Mouse (Mus musculus) intestine, embryonic 14.5 days (tissue): ENCODE results near the gene Olfr221. TPM values are rescaled to one million over a fixed set of nuclear protein-coding genes. Genes with fewer than 3 reads are reported as not detected.

Source experiments
- ATAC-seq: fragments of 200-750 bp; cut with Nextera tagmentation; replicated peaks from 2 replicates; pipeline ENCODE4 v1.8.0; 2017; ENCODE audit warnings: low read depth, moderate number of reproducible peaks, moderate TSS enrichment, moderate library complexity; ENCODE audit not compliant: low FRiP score, low TSS enrichment
- DNase-seq: peaks from one replicate; pipeline ENCODE4 v3.0.0-alpha.2; 2018; ENCODE audit warnings: low spot score
- H3K27ac ChIP-seq: fragments of 300-500 bp; sonication (generic); 2 replicates; pipeline ENCODE4 v1.5.1; 2014; ENCODE audit warnings: low read depth, mild to moderate bottlenecking, control low read depth
- H3K27me3 ChIP-seq: fragments of 300-500 bp; sonication (generic); replicated peaks from 2 replicates; pipeline ENCODE4 v1.6.1; 2014; ENCODE audit warnings: low read length, control low read depth; ENCODE audit not compliant: control insufficient read depth, insufficient read depth
- H3K36me3 ChIP-seq: fragments of 300-500 bp; sonication (generic); 2 replicates; pipeline ENCODE4 v1.6.1; 2014; ENCODE audit warnings: low read length, control low read depth; ENCODE audit not compliant: control insufficient read depth, insufficient read depth
- H3K4me1 ChIP-seq: fragments of 300-500 bp; sonication (generic); replicated peaks from 2 replicates; pipeline ENCODE4 v1.6.1; 2014; ENCODE audit warnings: low read length, control low read depth, mixed read lengths; ENCODE audit not compliant: control insufficient read depth, insufficient read depth
- H3K4me2 ChIP-seq: fragments of 300-500 bp; sonication (generic); 2 replicates; pipeline ENCODE4 v1.6.1; 2014; ENCODE audit warnings: low read length
- H3K4me3 ChIP-seq: fragments of 300-500 bp; sonication (generic); 2 replicates; pipeline ENCODE4 v1.5.1; 2014; ENCODE audit warnings: low read depth, low read length, control low read depth, mixed read lengths
- H3K9ac ChIP-seq: fragments of 300-500 bp; sonication (generic); 2 replicates; pipeline ENCODE4 v1.6.1; 2014; ENCODE audit warnings: mild to moderate bottlenecking, low read length
- H3K9me3 ChIP-seq: fragments of 300-500 bp; sonication (generic); 2 replicates; pipeline ENCODE4 v1.6.1; 2016; ENCODE audit warnings: low read length, control low read depth; ENCODE audit not compliant: control insufficient read depth
- WGBS: fragments of 180-500 bp; shearing (Covaris S2); extraction: QIAGEN DNeasy Blood & Tissue Kit; methylation state at CpG from one replicate; pipeline ENCODE4 v1.1.7; 2014; 5-methylcytosine and 5-hydroxymethylcytosine counted together
- polyA plus RNA-seq: library from polyadenylated mRNA; unstranded; fragments of >200 nt; fragmentation: Nextera tagmentation; extraction: Ambion mirVana; gene quantifications from 2 replicates; pipeline ENCODE4 v1.2.1, GENCODE M21; 2014

Gene Olfr221
- polyA plus RNA-seq, 1 experiment from 2014 or later, result not detected

- DNase-seq (no peak), ATAC-seq (no peak)
- Histone ChIP-seq H3K27me3 (no peaks in the 10 kb centered on the region), H3K27ac (no peak overlapping the region), H3K4me3 (no peak overlapping the region), H3K36me3 (no peaks in the 10 kb centered on the region), H3K9ac (no peak overlapping the region), H3K9me3 (no peaks in the 10 kb centered on the region), H3K4me1 (peaks cover 22% of the 10 kb centered on the region), H3K4me2 (no peak overlapping the region)
- 87% methylated on average over 8 of the region's 8 CpGs for WGBS
These were observed 20.6 kb downstream of the Olfr221 start for GRCm38 (mm10) chr14:52021568-52022212.

- H3K9me3 ChIP-seq, result no peaks in the 10 kb centered on the region
- no peak for DNase-seq
- peak overlapping the region; percentile 71 for H3K4me2 ChIP-seq
- H3K9ac ChIP-seq, result no peak overlapping the region
- peaks cover 26% of the 10 kb centered on the region for H3K4me1 ChIP-seq
- H3K4me3 ChIP-seq, result peak overlapping the region; percentile 62
- no peaks in the 10 kb centered on the region for H3K36me3 ChIP-seq
- peak overlapping the region; percentile 98 for H3K27ac ChIP-seq
- no peaks in the 10 kb centered on the region for H3K27me3 ChIP-seq
- ATAC-seq, result no peak
- 54% methylated on average over 4 of the region's 4 CpGs for WGBS
These were observed 21.1 kb downstream of the Olfr221 start for GRCm38 (mm10) chr14:52021138-52021529.

- H3K36me3 ChIP-seq, result no peaks in the 10 kb centered on the region
- H3K27me3 ChIP-seq, result no peaks in the 10 kb centered on the region
- peak within 1 kb of the TSS; percentile 71 for H3K4me2 ChIP-seq
- peak within 1 kb of the TSS; percentile 98 for H3K27ac ChIP-seq
- peak within 1 kb of the TSS; percentile 91 for H3K9ac ChIP-seq
- ATAC-seq, result peak; percentile 60
- DNase-seq, result peak; percentile 88
- WGBS, result 6% methylated on average over 15 of the region's 15 CpGs
- H3K4me1 ChIP-seq, result peaks cover 31% of the 10 kb centered on the region
- peak within 1 kb of the TSS; percentile 62 for H3K4me3 ChIP-seq
- no peaks in the 10 kb centered on the region for H3K9me3 ChIP-seq
These were observed 21.6 kb downstream of the Olfr221 start, which contains the start of gene Zfp219 for GRCm38 (mm10) chr14:52020486-52021137. TSS of gene Zfp219 (minus strand) at chr14:52020733.

GRCm38 (mm10) chr14:52019590-52020340, 22.5 kb downstream of the Olfr221 start:
- Histone ChIP-seq H3K9ac (peak overlapping the region; percentile 91), H3K27ac (peak overlapping the region; percentile 98), H3K4me1 (peaks cover 36% of the 10 kb centered on the region), H3K36me3 (no peaks in the 10 kb centered on the region), H3K4me2 (peak overlapping the region; percentile 71), H3K9me3 (no peaks in the 10 kb centered on the region), H3K27me3 (no peaks in the 10 kb centered on the region), H3K4me3 (peak overlapping the region; percentile 62)
- ATAC-seq (peak; percentile 86), DNase-seq (peak; percentile 97)
- WGBS, result under 1% methylated on average over 67 of the region's 74 CpGs

GRCm38 (mm10) chr14:52019051-52019589, 23.1 kb downstream of the Olfr221 start:
- Histone ChIP-seq H3K9ac (peak overlapping the region; percentile 91), H3K36me3 (no peaks in the 10 kb centered on the region), H3K27ac (peak overlapping the region; percentile 98), H3K4me1 (peaks cover 36% of the 10 kb centered on the region), H3K4me3 (peak overlapping the region; percentile 62), H3K27me3 (no peaks in the 10 kb centered on the region), H3K4me2 (peak overlapping the region; percentile 71), H3K9me3 (no peaks in the 10 kb centered on the region)
- DNase-seq (no peak), ATAC-seq (no peak; the same call in 1 of the 2 replicates)
- WGBS, result 32% methylated on average over 12 of the region's 12 CpGs

GRCm38 (mm10) chr14:52018248-52019050, 23.8 kb downstream of the Olfr221 start:
- H3K4me3 ChIP-seq, result peak overlapping the region; percentile 62; the same call in 1 of the 2 replicates
- peak overlapping the region; percentile 91 for H3K9ac ChIP-seq
- H3K27ac ChIP-seq, result peak overlapping the region; percentile 98; the same call in 1 of the 2 replicates
- H3K9me3 ChIP-seq, result no peaks in the 10 kb centered on the region
- H3K36me3 ChIP-seq, result no peaks in the 10 kb centered on the region
- no peak for DNase-seq
- ATAC-seq, result no peak
- peak overlapping the region; percentile 71 for H3K4me2 ChIP-seq
- H3K4me1 ChIP-seq, result peaks cover 36% of the 10 kb centered on the region
- no peaks in the 10 kb centered on the region for H3K27me3 ChIP-seq
- WGBS, result 85% methylated on average over 15 of the region's 15 CpGs

GRCm38 (mm10) chr14:52017662-52018061, 24.6 kb downstream of the Olfr221 start:
- H3K9me3 ChIP-seq, result no peaks in the 10 kb centered on the region
- no peak overlapping the region; the same call in 1 of the 2 replicates for H3K4me2 ChIP-seq
- DNase-seq (no peak), ATAC-seq (no peak)
- no peak overlapping the region for H3K4me3 ChIP-seq
- 76% methylated on average over 4 of the region's 4 CpGs for WGBS
- H3K4me1 ChIP-seq, result peaks cover 38% of the 10 kb centered on the region
- H3K36me3 ChIP-seq, result no peaks in the 10 kb centered on the region
- H3K27ac ChIP-seq, result no peak overlapping the region
- no peaks in the 10 kb centered on the region for H3K27me3 ChIP-seq
- H3K9ac ChIP-seq, result no peak overlapping the region
